Mouse (Mus musculus) liver, embryonic 14.5 days (tissue): ENCODE measurements around the gene Eipr1.

Experiments
- CTCF ChIP-seq: IDR thresholded peaks from 2 replicates; pipeline ENCODE4 v1.5.1; 2016; ENCODE audit warnings: antibody characterized with exemption, low read depth, control low read depth
- EP300 ChIP-seq: IDR thresholded peaks from 2 replicates; pipeline ENCODE4 v1.6.1; 2016; ENCODE audit warnings: antibody characterized with exemption, low read depth

GRCm38 (mm10) chr12:28734271-28734670, 17.3 kb upstream of the Eipr1 start:
- TF ChIP-seq EP300 (no peak), CTCF (no peak)
